Mouse (Mus musculus) hindlimb bud, embryonic 11.5 days (tissue): ENCODE data around the gene Drosha.
"Not testable (repeated sequence)": the region's sequence is repeated elsewhere in the genome, so short reads cannot be mapped to it uniquely, and the experiment has no call there.

Experiments used
- DNase-seq: peaks from one replicate; pipeline ENCODE4 v3.0.0-alpha.2; 2012; ENCODE audit warnings: low read depth, low spot score; ENCODE audit errors: extremely low spot score

The Drosha gene

DNA sequence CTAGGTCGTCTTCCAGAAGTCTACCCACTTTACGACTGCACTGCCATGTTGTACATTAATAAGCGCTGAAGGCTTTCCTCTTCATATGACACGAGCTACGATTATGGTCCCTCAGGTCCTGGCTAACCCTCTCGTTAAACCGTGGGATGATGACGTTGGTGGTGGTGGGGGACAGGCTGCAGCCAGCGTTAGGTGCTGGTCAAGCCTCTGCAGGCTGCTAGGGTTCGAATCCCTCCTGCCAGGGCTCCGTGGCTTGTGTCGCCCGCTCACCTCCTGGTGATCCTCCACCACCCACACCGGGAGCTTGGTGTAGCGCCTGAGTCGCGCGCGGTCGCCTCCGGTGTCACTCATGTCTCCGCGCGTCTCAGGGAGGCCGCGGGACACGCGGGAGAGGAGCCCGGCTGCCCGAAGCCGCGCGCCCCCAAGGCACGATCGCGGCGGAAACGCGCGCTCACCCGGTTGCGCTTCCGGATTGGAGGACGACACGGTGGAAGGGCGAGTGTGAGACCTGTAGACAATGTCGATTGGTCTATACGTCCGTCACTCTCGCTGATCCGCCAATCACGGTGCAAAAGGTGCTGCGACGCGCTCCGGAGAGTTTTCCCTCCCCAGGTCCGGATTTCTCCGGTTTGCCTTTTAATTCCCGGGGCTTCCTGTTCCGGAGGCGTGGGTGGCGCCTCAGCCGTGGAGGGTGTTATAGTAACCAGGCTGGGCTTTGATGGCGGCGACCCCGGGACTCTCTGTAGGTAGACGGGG is at the start of gene Drosha, which contains the start of gene 6030458C11Rik:
Gene Drosha, plus strand, starts transcription at position 619 of the 756 bp plus-strand sequence.
Gene 6030458C11Rik, minus strand, starts transcription at position 453 of the 756 bp plus-strand sequence.
- DNase-seq: peak; percentile 99

DNA sequence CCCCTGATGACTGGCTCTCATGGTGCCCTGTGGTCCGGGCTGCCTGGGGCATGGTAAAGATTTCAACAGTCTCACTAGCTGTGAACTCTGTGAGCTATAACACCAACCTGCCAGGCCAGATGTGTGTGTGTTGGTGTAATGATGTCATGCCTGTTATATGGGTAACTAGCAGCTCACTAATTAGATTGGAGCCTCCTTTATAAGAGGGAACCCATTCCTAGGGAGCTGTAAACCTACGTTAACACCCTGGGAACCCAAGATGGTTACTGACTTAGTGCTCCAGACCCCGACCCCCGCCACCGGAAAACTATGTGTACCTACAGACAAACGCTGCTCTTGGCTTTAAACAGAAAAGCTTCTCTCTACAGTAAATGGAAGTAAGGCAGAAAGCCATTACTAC is 43.3 kb upstream of the Drosha start:
- no peak for DNase-seq

DNA sequence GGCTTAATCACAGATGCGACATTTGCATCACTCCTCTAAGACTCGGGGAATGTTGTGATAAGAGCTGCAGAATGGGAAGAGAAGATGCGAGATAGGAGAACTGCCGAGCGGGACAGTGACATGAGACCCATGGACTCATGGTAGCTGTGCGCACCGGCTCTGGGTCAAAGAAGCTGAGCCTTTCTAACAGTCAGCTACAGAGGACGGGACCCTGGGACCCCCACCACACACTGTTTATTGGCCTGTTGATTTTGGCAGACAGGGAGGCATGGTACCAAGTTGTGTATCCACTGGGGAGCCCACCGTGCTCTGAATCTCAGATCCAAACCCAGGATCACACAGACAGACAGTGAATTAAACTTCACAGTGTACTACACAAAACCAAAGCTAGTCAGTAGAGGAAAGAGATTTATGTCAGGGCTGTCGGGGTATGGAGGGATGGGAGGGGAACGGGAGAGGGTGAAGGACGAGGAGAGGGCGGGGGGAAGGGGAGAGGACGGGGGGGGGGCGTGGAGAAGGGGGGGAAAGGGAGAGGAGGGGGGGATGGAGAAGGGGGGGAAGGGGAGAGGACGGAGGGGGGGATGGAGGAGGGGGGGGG is 42.8 kb upstream of the Drosha start:
- DNase-seq: no peak

DNA sequence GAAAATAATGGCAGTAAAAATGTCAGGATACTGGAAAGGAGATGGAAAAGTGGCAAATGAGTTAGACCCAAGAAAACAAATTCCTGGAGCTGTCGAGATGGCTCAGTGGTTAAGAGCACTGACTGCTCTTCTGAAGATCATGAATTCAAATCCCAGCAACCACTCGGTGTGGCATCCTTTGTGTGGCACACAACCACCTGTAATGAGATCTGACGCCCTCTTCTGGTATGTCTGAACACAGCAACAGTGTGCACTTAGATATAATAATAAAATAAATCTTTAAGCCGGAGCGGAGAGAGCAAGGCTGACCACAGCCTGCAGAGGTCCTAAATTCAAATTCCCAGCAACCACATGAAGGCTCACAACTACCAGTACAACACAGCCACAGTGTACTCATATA is 36.1 kb upstream of the Drosha start:
- no peak for DNase-seq

DNA sequence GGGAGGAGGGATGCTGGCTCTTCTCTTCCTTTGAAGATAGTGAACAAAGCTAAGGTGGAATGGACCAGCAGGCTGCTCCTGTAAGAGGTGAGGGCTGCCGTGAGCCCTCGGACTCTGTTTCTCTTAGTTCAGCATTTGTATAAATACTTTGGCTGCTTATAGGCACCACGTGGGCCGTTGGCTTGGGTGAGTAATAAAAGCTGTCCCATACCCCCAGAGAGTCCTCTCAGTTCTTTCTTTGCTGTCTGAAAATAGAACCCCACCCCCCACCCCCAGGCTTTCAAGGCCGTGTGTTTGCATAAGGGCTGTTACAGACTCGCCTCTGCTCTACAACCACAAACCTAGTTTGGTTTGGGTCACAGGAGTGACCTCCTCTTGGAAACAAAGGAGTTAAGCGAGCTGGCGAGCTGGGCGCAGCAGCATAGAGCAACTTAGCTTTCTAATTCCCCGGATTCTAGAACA is 35.2 kb upstream of the Drosha start:
- no peak for DNase-seq

DNA sequence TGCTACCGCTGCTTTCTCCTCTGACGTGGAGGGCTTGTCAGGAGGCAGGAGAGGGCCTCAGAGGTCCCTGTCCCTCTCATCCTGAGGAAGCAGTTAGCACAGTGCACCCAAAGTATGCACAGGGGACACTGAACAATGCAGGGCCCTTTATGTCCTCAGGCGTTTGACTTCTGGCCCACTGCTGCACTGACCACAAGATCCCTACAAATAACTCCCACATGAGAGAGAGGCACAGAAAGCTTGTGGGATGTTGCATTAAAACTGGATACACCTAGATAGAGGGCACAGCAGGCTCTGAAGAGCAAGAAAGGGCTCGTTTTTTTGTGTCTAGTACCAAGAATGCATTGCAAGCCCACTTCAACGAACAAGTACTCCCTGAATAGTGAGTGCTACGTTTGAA is 30.3 kb upstream of the Drosha start:
- DNase-seq: no peak

DNA sequence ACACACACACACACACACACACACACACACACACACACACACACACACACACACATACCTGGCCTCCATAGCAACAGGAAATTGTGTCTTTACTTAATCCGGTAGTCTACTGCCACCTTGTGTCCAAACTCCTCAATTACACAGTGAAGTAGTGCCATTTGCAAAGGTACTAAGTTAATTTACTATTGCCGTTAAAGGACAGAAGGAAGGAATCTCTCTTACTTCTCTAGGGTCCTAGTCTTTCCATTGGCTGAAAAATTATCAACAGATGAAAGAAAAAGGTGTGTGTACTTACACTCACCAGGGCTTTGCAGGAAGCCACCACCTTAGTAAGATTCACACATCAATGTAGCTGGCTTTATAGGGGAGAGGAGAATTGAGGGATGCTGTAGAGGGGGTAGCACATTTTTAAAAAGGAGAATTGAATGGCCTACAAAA is 29.1 kb upstream of the Drosha start:
- DNase-seq: peak; percentile 86

DNA sequence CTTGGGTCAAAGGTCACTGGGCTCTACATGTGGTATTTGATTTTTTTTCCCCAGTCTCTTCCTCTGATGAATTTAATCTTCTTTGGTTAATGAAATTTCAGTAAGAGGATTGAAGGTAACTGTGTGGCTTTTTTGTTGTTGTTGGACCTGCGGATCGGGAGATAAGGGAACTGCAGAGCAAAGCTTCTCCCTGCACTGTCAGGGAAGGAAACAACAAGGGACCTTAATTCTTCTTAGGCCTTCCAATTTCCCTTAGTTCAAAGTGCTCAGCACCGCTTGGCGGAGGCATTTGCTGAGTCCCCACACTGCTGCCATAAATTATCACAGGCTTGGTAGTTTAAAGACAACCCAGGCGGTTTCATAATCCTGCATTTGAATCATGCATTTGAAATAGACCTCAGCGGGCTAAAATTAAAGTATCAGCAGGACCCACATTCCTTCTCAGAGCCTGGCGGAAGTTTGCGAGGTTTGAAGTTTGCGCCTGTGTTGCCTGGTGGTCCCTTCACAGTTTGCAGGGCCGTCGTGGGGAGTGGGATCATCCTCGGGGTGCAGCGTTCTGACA is 28.6 kb upstream of the Drosha start:
- no peak for DNase-seq

DNA sequence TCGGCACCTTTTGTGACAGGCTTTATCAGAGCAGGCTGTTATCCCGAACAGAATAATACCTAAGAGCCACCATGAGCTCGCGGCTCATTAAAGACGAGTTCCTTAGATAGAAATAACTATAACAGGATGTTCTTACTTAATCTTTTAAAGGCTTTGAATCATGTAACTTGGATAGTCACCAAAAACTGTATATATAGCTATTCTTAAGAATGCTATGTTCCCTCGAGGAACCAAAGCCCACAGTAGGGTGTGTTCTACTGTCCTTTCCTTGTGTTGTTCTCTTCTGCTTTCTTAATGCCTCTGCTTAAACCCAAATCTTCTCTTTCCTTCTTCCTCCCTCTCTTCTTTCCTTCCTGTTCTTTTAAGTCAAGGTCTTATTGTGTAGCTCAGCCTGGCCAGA is 26.6 kb upstream of the Drosha start:
- DNase-seq: no peak

DNA sequence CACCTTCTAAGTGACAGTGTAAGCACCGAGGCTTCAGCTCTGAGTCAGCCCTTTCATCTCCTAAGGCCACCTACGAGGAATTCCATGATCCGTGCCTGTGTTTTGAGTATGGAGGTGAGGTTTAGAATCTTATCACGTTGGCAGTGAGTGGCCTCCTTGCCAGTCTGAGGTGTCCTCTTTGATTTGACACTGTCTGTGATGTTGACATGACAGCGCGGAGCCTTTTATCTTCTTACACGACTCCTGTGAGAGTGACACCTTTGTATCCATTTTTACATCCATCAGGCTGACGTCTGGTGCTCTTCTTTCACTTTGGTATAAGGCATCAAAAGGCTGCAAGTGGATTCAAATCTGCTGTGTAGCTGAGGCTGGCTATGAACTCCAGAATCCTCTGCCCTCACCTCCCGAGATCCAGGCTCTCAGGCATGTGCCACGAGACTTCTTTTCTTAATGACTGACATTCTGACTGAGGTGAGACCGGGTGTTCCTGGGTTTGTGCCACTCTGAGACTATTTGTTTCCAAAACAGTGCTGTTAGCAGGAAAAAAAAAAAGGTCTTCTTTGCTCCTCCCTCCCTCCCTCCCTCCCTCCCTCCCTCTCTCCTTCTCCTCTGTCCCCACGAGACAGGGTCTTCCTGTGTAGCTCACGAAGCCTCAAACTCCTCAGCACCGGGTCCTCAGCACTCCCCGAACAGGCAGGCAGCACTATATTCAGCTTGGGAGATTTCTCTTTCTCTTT is 24.0 kb upstream of the Drosha start:
- no peak for DNase-seq

DNA sequence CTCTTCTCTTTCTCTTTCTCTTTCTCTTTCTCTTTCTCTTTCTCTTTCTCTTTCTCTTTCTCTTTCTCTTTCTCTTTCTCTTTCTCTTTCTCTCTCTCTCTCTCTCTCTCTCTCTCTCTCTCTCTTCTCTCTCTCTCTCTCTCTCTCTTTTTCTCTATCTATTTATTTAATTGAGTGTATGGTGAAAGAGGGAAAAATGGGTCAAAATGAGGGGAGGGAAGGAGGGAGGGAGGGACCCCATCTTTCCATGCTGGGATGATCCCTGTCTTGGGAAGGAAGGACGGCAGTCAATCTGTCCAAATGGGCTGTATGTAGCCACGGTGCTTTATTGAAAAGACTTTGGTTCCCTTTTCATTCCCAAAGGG is 23.5 kb upstream of the Drosha start:
- DNase-seq: not testable (repeated sequence)

DNA sequence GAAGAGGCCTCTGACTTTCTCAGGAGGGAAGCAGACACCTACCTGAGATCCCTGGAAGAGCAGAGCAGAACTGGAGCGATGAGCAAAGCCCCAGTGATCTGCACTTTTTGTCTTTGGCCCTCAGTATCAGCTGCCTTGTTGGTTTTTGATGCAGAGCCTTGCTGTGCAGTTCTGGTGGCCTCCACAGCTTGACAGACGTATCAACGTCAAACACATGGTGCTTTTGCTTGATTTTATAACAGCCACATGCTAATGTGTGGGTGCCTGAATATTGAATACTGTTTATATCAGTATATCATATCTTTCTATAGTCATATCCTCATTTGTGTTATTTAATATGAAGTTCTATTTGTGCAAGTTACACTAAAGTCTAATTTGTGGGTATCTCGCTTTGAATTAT is 19.5 kb upstream of the Drosha start:
- DNase-seq: no peak

DNA sequence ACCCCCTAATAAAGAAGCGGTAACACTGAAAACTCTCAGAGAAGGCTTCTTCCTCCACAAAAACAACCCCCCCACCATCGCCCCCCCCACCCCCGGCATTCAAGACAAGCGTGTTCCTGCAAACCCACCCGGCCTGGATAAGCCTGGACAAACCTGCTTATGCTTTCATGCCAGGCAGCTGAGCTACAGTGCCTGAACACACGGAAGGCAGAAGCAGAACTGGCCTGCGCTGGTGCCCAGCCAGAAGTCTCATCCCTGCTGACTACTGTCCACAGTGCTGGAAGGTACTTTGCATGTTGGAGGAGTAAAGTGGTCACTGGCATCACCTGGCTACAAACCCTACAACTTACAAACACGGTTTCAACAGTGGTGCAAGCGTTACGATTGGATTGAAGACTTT is 17.5 kb upstream of the Drosha start:
- no peak for DNase-seq

DNA sequence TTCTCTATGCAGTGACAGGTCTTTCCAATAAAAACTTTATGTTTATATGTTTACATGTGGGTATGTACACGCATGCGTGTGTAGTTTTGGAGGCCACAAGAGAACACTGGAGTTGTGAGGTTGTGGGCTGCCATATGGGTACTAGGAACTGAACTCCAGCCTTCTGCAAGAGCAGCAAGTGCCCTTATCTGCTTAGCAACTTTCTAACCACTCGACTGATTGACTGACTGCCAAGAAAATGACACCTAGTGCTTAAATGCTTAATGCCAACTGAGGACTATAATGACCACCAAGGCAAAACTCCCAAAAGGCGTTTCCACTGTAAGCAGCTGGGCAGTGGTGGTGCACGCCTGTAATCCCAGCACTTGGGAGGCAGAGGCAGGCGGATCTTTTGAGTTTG is 15.3 kb upstream of the Drosha start:
- DNase-seq: no peak

DNA sequence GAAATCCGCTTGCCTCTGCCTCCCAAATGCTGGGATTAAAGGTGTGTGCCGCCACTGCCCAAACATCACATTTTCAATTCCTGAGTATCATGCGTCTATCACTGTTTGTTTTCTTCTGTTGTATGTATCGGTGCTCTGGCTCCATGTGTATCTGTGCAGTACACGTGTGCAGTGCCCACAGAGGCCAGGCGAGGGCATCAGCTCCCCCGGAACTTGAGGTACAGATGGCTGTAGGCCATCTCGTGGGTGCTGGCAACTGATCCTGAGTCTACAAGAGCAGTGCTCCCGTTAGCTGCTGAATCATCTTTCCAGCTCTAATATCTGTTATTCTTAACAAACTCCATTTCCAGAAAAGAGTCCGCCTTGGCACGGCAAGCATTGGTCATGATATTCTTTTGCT is 12.0 kb upstream of the Drosha start:
- no peak for DNase-seq

DNA sequence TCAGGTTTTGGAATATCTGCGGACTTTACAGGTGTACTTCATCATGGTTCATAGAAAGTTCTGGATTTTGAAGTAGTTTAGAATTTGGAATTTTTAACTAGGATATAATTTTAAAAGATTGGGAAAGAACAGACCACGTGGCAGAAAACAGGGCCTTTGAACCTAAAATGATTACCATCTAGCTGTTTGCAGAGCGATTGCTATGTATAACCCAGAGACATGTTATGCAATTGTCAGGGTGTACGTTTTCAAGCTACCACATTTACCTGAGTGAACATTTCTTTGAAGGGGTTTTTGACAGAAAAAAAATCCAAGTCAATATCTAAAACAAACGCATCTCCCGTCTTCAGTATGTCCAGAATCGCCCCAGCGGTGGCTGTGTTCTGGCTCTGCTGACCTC is 7.0 kb upstream of the Drosha start:
- DNase-seq: no peak

DNA sequence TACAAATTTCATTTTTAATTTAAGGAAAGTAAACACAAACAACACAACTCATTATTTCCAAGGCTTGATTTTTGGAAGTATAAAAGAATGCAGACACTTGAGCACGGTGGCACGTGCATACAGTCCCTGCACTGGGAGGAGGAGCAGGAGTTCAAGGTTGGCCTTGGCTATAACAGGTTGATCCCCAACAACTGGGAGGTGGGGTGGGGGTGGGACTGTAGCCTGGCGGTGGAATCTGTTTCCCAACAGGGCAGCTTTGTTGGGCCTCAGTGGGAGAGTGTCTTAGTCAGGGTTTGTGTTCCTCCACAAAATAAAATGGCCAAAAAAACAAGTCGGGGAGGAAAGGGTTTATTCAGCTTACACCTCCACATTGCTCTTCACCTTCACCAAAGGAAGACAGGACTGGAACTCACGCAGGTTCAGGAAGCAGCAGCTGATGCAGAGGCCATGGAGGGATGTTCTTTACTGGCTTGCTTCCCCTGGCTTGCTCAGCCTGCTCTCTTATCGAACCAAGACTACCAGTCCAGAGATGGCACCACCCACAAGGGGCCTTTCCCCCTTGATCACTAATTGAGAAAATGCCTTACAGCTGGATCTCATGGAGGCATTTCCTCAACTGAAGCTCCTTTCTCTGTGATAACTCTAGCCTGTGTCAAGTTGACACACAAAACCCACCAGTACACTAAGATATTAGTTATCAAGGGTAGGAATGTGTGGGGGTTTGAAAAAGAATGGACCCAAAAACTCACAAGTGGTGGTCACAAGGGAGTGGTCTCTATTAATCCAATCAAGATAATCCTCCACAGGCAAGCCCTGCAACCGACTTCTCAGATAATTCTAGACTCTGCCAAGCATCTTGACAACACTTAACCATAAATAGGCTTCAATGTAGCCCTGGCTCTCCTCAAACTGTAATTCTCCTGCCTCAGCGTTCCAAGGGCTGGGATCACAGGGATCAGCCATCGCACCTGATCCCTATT is 1.9 kb upstream of the Drosha start:
- no peak for DNase-seq

DNA sequence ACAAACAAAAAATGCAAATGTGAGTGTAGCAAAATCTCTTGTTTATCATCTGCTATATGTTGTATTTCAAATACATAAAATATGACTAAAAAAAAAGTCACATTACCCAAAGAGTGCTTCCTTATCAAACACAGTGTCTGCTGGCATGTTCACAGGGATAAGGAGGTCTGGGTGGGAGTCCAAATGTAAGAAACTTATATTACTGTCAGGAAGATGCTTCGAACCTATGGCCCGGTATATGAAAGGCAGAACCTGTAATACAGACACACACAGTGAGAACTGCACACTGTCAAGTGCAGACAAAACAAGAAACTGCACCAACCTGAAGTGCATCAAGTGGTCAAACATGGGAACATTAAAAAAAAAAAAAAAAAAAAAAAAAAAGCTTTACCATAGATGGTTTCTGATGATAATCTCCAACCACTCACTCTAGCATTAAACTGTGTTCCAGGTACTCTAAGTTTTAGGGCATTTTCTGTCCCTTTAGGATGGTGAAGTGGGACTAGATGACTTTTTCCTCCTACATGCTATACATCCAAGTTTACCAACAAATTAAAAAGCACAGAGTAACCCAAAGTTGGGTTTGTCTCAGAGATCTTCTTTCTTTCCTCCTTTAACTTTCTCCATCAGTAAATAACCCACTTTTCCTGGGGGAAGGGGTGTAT is 1.0 kb upstream of the Drosha start:
- DNase-seq: no peak

DNA sequence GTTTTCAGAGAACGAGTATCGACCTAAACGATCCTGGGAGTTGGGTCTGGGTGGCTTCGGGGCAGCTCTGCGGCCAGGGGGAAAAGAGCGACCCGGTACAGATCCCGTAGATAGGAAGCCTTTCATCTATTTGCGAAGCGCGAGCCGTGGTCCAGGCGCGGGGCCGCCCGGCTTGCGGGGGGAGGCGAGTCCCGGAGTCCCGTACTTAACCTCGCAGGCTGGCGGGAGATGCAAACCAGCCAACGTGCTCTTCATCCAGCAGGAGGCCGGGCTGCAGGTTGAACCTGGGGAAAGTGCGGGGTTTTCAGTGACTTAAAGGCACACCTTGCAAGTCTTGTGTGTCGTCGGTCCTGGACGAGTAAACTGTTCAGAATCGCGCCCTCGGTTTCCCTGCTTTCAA is 350 bp downstream of the Drosha start:
- DNase-seq: no peak

DNA sequence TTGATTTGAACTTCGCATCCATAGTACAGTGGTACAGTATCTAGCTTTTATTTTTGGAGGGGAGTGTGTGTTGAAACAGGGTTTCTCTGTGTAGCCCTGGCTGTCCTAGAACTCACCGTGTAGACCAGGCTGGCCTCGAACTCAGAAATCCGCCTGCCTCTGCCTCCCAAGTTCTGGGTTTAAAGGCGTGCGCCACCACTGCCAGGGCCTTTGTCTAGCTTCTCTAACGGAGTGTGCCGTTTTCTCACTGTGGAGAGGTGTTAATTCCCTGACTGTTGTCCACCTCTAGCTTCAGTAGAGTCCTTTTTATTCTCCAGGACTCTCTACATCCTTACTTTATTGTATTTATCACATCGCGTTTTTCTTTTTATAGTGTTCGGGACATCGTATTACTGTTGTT is 793 bp downstream of the Drosha start:
- no peak for DNase-seq
